Mouse (Mus musculus) induced T-regulatory cell, adult 2 months (primary cell): ENCODE measurements around the gene Gria2.

Experiments used
- DNase-seq: peaks from one replicate; pipeline ENCODE4 v3.0.0-alpha.2; 2012; ENCODE audit warnings: low read depth

The Gria2 gene

GRCm38 (mm10) chr3:80775971-80776370, 26.7 kb downstream of the Gria2 start:
- no peak for DNase-seq

GRCm38 (mm10) chr3:80774005-80774764, 28.4 kb downstream of the Gria2 start:
- no peak for DNase-seq

GRCm38 (mm10) chr3:80773232-80773631, 29.4 kb downstream of the Gria2 start:
- DNase-seq: no peak

- DNase-seq: no peak
These were observed 33.0 kb downstream of the Gria2 start for GRCm38 (mm10) chr3:80769506-80770235.

- DNase-seq: no peak
These were observed 43.7 kb downstream of the Gria2 start for GRCm38 (mm10) chr3:80758955-80759354.

- DNase-seq: no peak
These were observed 44.3 kb downstream of the Gria2 start for GRCm38 (mm10) chr3:80758363-80758762.

GRCm38 (mm10) chr3:80750786-80751185, 51.8 kb downstream of the Gria2 start:
- DNase-seq: no peak

- DNase-seq: no peak
These were observed 77.4 kb downstream of the Gria2 start for GRCm38 (mm10) chr3:80725205-80725604.

- no peak for DNase-seq
These were observed 89.5 kb downstream of the Gria2 start for GRCm38 (mm10) chr3:80713123-80713522.

- no peak for DNase-seq
These were observed 93.6 kb downstream of the Gria2 start for GRCm38 (mm10) chr3:80708992-80709391.

GRCm38 (mm10) chr3:80702173-80702572, 100.5 kb downstream of the Gria2 start:
- DNase-seq: no peak

- no peak for DNase-seq
These were observed 105.1 kb downstream of the Gria2 start for GRCm38 (mm10) chr3:80697523-80697922.

GRCm38 (mm10) chr3:80694965-80695364, 107.7 kb downstream of the Gria2 start:
- no peak for DNase-seq

GRCm38 (mm10) chr3:80665105-80665504, 137.5 kb downstream of the Gria2 start:
- no peak for DNase-seq

GRCm38 (mm10) chr3:80663293-80663692, 139.3 kb downstream of the Gria2 start:
- DNase-seq: no peak

- DNase-seq: no peak
These were observed 140.8 kb downstream of the Gria2 start for GRCm38 (mm10) chr3:80661838-80662237.

- no peak for DNase-seq
These were observed 150.4 kb downstream of the Gria2 start for GRCm38 (mm10) chr3:80652213-80652612.
